Mouse (Mus musculus) bone marrow macrophage, adult 2 months (primary cell): ENCODE data around the gene Ctnna2.

ENCODE experiments used
- CTCF ChIP-seq: IDR thresholded peaks from 2 replicates; pipeline ENCODE4 v1.5.1; 2012; ENCODE audit warnings: low read depth, mild to moderate bottlenecking, low read length, moderate library complexity
- POLR2A ChIP-seq: IDR thresholded peaks from 2 replicates; pipeline ENCODE4 v1.6.1; 2012; ENCODE audit warnings: mild to moderate bottlenecking, low read depth, low read length, borderline replicate concordance

GRCm38 (mm10) chr6:77738640-77739039, 240.9 kb downstream of the Ctnna2 start:
- no peak for TF ChIP-seq CTCF
- TF ChIP-seq POLR2A = no peak
